Mouse (Mus musculus) liver, adult 2 months (tissue): ENCODE data around the gene Ptpn7. TPM values are rescaled to one million over a fixed set of nuclear protein-coding genes. Genes with fewer than 3 reads are reported as not detected.

ENCODE experiments used
- DNase-seq: peaks from one replicate; pipeline ENCODE4 v3.0.0-alpha.2; 2011; ENCODE audit warnings: low read depth, low spot score; ENCODE audit errors: extremely low read depth
- H3K27ac ChIP-seq: fragments of 200-500 bp; replicated peaks from 2 replicates; pipeline ENCODE4 v1.5.1; 2012; ENCODE audit warnings: low read depth, mild to moderate bottlenecking, control low read depth, inconsistent platforms, low read length; ENCODE audit not compliant: insufficient read depth
- H3K27me3 ChIP-seq: fragments of 200-500 bp; 2 replicates; pipeline ENCODE4 v1.6.1; 2012; ENCODE audit warnings: mild to moderate bottlenecking, moderate library complexity, low read length, inconsistent platforms; ENCODE audit not compliant: control insufficient read depth, insufficient read depth
- H3K36me3 ChIP-seq: fragments of 200-500 bp; 2 replicates; pipeline ENCODE4 v1.6.1; 2012; ENCODE audit warnings: low read length, inconsistent platforms; ENCODE audit not compliant: control insufficient read depth, insufficient read depth
- H3K4me1 ChIP-seq: fragments of 200-500 bp; 2 replicates; pipeline ENCODE4 v1.6.1; 2011; ENCODE audit warnings: low read length; ENCODE audit not compliant: control insufficient read depth, insufficient read depth
- H3K4me3 ChIP-seq: fragments of 200-500 bp; 2 replicates; pipeline ENCODE4 v1.5.1; 2011; ENCODE audit warnings: low read depth, mild to moderate bottlenecking, control low read depth, low read length, moderate library complexity; ENCODE audit not compliant: insufficient read depth
- H3K79me2 ChIP-seq: fragments of 200-500 bp; 2 replicates; pipeline ENCODE4 v1.6.1; 2012; ENCODE audit warnings: inconsistent platforms, mild to moderate bottlenecking, low read length, moderate library complexity; ENCODE audit not compliant: control insufficient read depth, insufficient read depth
- H3K9ac ChIP-seq: fragments of 200-500 bp; 2 replicates; pipeline ENCODE4 v1.6.1; 2012; ENCODE audit warnings: low read depth, mild to moderate bottlenecking, control low read depth, inconsistent platforms, low read length
- CTCF ChIP-seq: fragments of 200-500 bp; IDR thresholded peaks from 2 replicates; pipeline ENCODE4 v1.5.1; 2011; ENCODE audit warnings: low read depth, low read length, control low read depth
- POLR2A ChIP-seq: fragments of 200-500 bp; IDR thresholded peaks from 2 replicates; pipeline ENCODE4 v1.6.1; 2011; ENCODE audit warnings: low read length, control low read depth; ENCODE audit not compliant: insufficient read depth; ENCODE audit errors: extremely low read depth
- WGBS: fragments of 180-500 bp; shearing (Covaris S2); methylation state at CpG from one replicate; pipeline ENCODE4 v1.1.7; 2018; 5-methylcytosine and 5-hydroxymethylcytosine counted together
- polyA plus RNA-seq: library from polyadenylated mRNA; depleted of rRNA; stranded (reverse); fragments of >200 nt; gene quantifications from 2 replicates; pipeline ENCODE4 v1.2.3, GENCODE M21; 2012
- total RNA-seq: library from RNA; depleted of rRNA; stranded (reverse); fragments of >200 nt; gene quantifications from 2 replicates; pipeline ENCODE4 v1.2.3, GENCODE M21; 2014

The Ptpn7 gene
- total and polyA plus RNA-seq, 2 experiments, result 0.28 to 1.4 TPM

GRCm38 (mm10) chr1:135148996-135149395, 16.5 kb downstream of the Ptpn7 start:
- no peak for DNase-seq
- H3K4me3 ChIP-seq, result no peak overlapping the region
- H3K27me3 ChIP-seq, result no peaks in the 10 kb centered on the region
- TF ChIP-seq POLR2A (no peak), CTCF (no peak)
- no peaks in the 10 kb centered on the region for H3K36me3 ChIP-seq
- H3K4me1 ChIP-seq, result 0 out of 2 replicates have a peak, but pooled peaks cover 5% of the 10 kb centered on the region
- no peak overlapping the region for H3K27ac ChIP-seq
- no peak overlapping the region for H3K9ac ChIP-seq
- H3K79me2 ChIP-seq, result peaks cover 11% of the 10 kb centered on the region; the same call in 1 of the 2 replicates
- 81% methylated on average over 5 of the region's 5 CpGs for WGBS

GRCm38 (mm10) chr1:135154011-135154410, 21.5 kb downstream of the Ptpn7 start:
- 45% methylated on average over 13 of the region's 13 CpGs for WGBS
- Histone ChIP-seq H3K36me3 (peaks cover 5% of the 10 kb centered on the region), H3K27me3 (no peaks in the 10 kb centered on the region), H3K79me2 (peaks cover 3% of the 10 kb centered on the region; the same call in 1 of the 2 replicates), H3K9ac (no peak overlapping the region), H3K4me3 (no peak overlapping the region), H3K27ac (no peak overlapping the region), H3K4me1 (peaks cover 2% of the 10 kb centered on the region; the same call in 1 of the 2 replicates)
- no peak for DNase-seq
- TF ChIP-seq POLR2A (no peak), CTCF (no peak)

GRCm38 (mm10) chr1:135154411-135154959, 22.0 kb downstream of the Ptpn7 start:
- peaks cover 5% of the 10 kb centered on the region for H3K36me3 ChIP-seq
- H3K27me3 ChIP-seq, result no peaks in the 10 kb centered on the region
- no peak overlapping the region for H3K4me3 ChIP-seq
- H3K79me2 ChIP-seq, result peaks cover 3% of the 10 kb centered on the region; the same call in 1 of the 2 replicates
- no peak overlapping the region for H3K9ac ChIP-seq
- no peak overlapping the region for H3K27ac ChIP-seq
- peak; percentile 59 for DNase-seq
- 3% methylated on average over 14 of the region's 14 CpGs for WGBS
- TF ChIP-seq CTCF, result peak; percentile 82
- no peak for TF ChIP-seq POLR2A
- peaks cover 2% of the 10 kb centered on the region; the same call in 1 of the 2 replicates for H3K4me1 ChIP-seq

GRCm38 (mm10) chr1:135156300-135156699, 23.8 kb downstream of the Ptpn7 start:
- H3K79me2 ChIP-seq, result no peaks in the 10 kb centered on the region
- peaks cover 5% of the 10 kb centered on the region for H3K36me3 ChIP-seq
- DNase-seq, result no peak
- no peak overlapping the region for H3K27ac ChIP-seq
- H3K9ac ChIP-seq, result no peak overlapping the region
- H3K27me3 ChIP-seq, result no peaks in the 10 kb centered on the region
- TF ChIP-seq POLR2A, result no peak
- no peak for TF ChIP-seq CTCF
- H3K4me3 ChIP-seq, result no peak overlapping the region
- H3K4me1 ChIP-seq, result peaks cover 2% of the 10 kb centered on the region; the same call in 1 of the 2 replicates
- WGBS, result 91% methylated on average over 6 of the region's 6 CpGs

- TF ChIP-seq POLR2A (no peak), CTCF (no peak)
These were observed 26.1 kb downstream of the Ptpn7 start for GRCm38 (mm10) chr1:135158633-135159032.

GRCm38 (mm10) chr1:135159074-135159473, 26.6 kb downstream of the Ptpn7 start:
- H3K27ac ChIP-seq, result no peak overlapping the region
- H3K9ac ChIP-seq, result no peak overlapping the region
- H3K4me1 ChIP-seq, result peaks cover 2% of the 10 kb centered on the region; the same call in 1 of the 2 replicates
- TF ChIP-seq POLR2A (no peak), CTCF (no peak)
- no peak for DNase-seq
- peaks cover 5% of the 10 kb centered on the region for H3K36me3 ChIP-seq
- no peaks in the 10 kb centered on the region for H3K27me3 ChIP-seq
- H3K79me2 ChIP-seq, result no peaks in the 10 kb centered on the region
- 83% methylated on average over 7 of the region's 7 CpGs for WGBS
- no peak overlapping the region for H3K4me3 ChIP-seq

More at GRCm38 (mm10) chr1:135158633-135159032, 26.1 kb downstream of the Ptpn7 start:
- H3K9ac ChIP-seq, result no peak overlapping the region
- no peak overlapping the region for H3K4me3 ChIP-seq
- H3K27me3 ChIP-seq, result no peaks in the 10 kb centered on the region
- peaks cover 2% of the 10 kb centered on the region; the same call in 1 of the 2 replicates for H3K4me1 ChIP-seq
- 86% methylated on average over 5 of the region's 5 CpGs for WGBS
- peaks cover 5% of the 10 kb centered on the region for H3K36me3 ChIP-seq
- H3K79me2 ChIP-seq, result no peaks in the 10 kb centered on the region
- H3K27ac ChIP-seq, result no peak overlapping the region
- DNase-seq, result no peak
